ENCODE assay signal across 7 mouse cellular contexts in genomic region chr17:73009962-73010361, GRCm38 (mm10).
A peak's percentile ranks its signal among the peaks of the same experiment; 100 is the strongest.
DNase-seq lines count a peak whose midpoint lies in the region; ATAC-seq and TF ChIP-seq lines count a peak whose summit lies in the region.

No protein-coding gene starts in this region.

- no peaks in the 10 kb centered on the region for H3K36me3 ChIP-seq in spleen, adult 2 months (ENCODE audit: control insufficient read depth, insufficient read depth, low read length)
- no peaks in the 10 kb centered on the region for H3K36me3 ChIP-seq in liver, embryonic 12.5 days

- no peak overlapping the region for H3K4me2 ChIP-seq in liver, embryonic 12.5 days

- no peak for TF ChIP-seq CTCF in spleen, adult 2 months (IDR thresholded peaks at IDR 0.05; ENCODE audit: extremely low read depth, insufficient read depth, insufficient read length, insufficient replicate concordance)

- peaks cover 32% of the 10 kb centered on the region for H3K4me1 ChIP-seq in spleen, adult 2 months (ENCODE audit: control insufficient read depth, insufficient read depth, insufficient read length)
- no peaks in the 10 kb centered on the region for H3K4me1 ChIP-seq in liver, embryonic 12.5 days

- WGBS in spleen, adult 2 months: 57% methylated on average over 4 of the region's 4 CpGs
- 73% methylated on average over 4 of the region's 4 CpGs for WGBS in liver, embryonic 12.5 days (ENCODE audit: insufficient replicate concordance)

- no peaks in the 10 kb centered on the region for H3K27me3 ChIP-seq in spleen, adult 2 months (ENCODE audit: control insufficient read depth, insufficient read depth, low read length)
- no peaks in the 10 kb centered on the region for H3K27me3 ChIP-seq in liver, embryonic 12.5 days (replicated peaks)

- TF ChIP-seq POLR2A in spleen, adult 2 months (IDR thresholded peaks at IDR 0.05; ENCODE audit: low read depth, low read length): no peak

- no peak overlapping the region for H3K9ac ChIP-seq in liver, embryonic 12.5 days

- H3K9me3 ChIP-seq in liver, embryonic 12.5 days (replicated peaks): no peaks in the 10 kb centered on the region

- peak overlapping the region; percentile 52 for H3K27ac ChIP-seq in spleen, adult 2 months (ENCODE audit: insufficient read depth, low read length)
- no peak overlapping the region for H3K27ac ChIP-seq in liver, embryonic 12.5 days

- no peak overlapping the region for H3K4me3 ChIP-seq in spleen, adult 2 months (ENCODE audit: extremely low read depth, insufficient read depth, insufficient read length)
- no peak overlapping the region for H3K4me3 ChIP-seq in liver, embryonic 12.5 days

- no peak for ATAC-seq in liver, embryonic 12.5 days

- DNase-seq in spleen, adult 2 months (ENCODE audit: low read depth in 1 of 2, low spot score in 2 of 2): peak; percentile 32 to 66
- no peak for DNase-seq in spleen, postnatal 14 days (ENCODE audit: low spot score in 2 of 2)
- peak; percentile 16 to 50 for DNase-seq in adrenal gland, postnatal 36 days
- DNase-seq in heart, postnatal 4 days: peak; percentile 67
- peak; percentile 80 for DNase-seq in lung, postnatal 36 days
- no peak for DNase-seq in right cerebral cortex, postnatal 36 days (ENCODE audit: low spot score in 2 of 2)

Comparison
In these comparisons a context has a peak if more than half of its experiments do, and no peak if none do; other contexts are left out.
1. DNase-seq: peak in spleen, adult 2 months (2 of 2), adrenal gland, postnatal 36 days (2 of 2), heart, postnatal 4 days (single experiment) and lung, postnatal 36 days (single experiment); none in spleen, postnatal 14 days (0 of 2) and right cerebral cortex, postnatal 36 days (0 of 2).